Comparison of ENCODE assay signal across 12 mouse cellular contexts in the genomic region with DNA sequence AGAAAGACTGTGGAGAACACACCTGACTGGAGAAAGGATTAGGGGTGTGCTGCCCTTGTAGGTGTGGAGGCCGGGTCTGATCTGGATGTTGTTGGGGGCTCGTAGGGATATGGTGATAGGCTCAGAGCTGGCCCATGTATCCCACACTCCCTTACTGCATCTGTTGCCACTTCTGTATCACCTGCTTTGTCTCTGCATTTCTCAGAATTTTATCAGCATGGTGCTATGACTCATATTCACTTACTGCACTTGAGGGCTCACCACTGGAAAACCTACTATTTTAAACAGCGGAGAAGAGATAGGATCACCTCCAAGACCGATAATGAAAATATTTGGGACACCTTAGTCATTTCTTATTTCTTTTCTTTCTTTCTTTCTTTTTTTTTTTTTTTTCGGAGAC. TPM values are rescaled to one million over a fixed set of nuclear protein-coding genes. Genes with fewer than 3 reads are reported as not detected.
DNase-seq lines count a peak whose midpoint lies in the region; ATAC-seq and TF ChIP-seq lines count a peak whose summit lies in the region.
"Had no signal": no experiment of that assay in that cellular context is flagged by ENCODE, and none has a peak within 500 bp of the region (broad histone marks: within the 10 kb centered on the region; RNA-seq: fewer than 3 reads in every experiment).

No protein-coding gene starts in this region.

- TF ChIP-seq EP300 in liver, postnatal 0 days (IDR thresholded peaks at IDR 0.05; ENCODE audit: low read depth), result no peak

- peak overlapping the region; percentile 63; the same call in 1 of the 2 replicates for H3K4me3 ChIP-seq in heart, embryonic 15.5 days
- peak overlapping the region; percentile 22; the same call in 1 of the 2 replicates for H3K4me3 ChIP-seq in G1E (ENCODE audit: low read depth, low read length)
- H3K4me3 ChIP-seq in forebrain, postnatal 0 days (ENCODE audit: low read depth, low read length), result peak overlapping the region; percentile 48; the same call in 1 of the 2 replicates
- no peak overlapping the region for H3K4me3 ChIP-seq in liver, postnatal 0 days (ENCODE audit: low read depth, low read length)

- no peak for TF ChIP-seq CTCF in G1E (IDR thresholded peaks at IDR 0.05; ENCODE audit: low read depth, low read length)
- TF ChIP-seq CTCF in forebrain, postnatal 0 days (IDR thresholded peaks at IDR 0.05; ENCODE audit: low read depth), result no peak
- TF ChIP-seq CTCF in liver, postnatal 0 days (IDR thresholded peaks at IDR 0.05; ENCODE audit: low read depth), result no peak

- no peak for DNase-seq in heart, adult 18-20 months
- DNase-seq in G1E (ENCODE audit: low spot score) (no peak), MN1 (ENCODE audit: low spot score) (no peak)
- no peak for DNase-seq in forebrain, postnatal 0 days
- no peak for DNase-seq in liver, postnatal 0 days
- DNase-seq in spleen, postnatal 36 days (ENCODE audit: low spot score in 2 of 2), result no peak
- no peak for DNase-seq in urinary bladder, postnatal 4 days (ENCODE audit: low spot score in 2 of 2)
- DNase-seq: B cell, adult 2 months; cerebellum, postnatal 25 days; gastrocnemius, postnatal 36 days; thymus, postnatal 25 days had no signal

- peak overlapping the region; percentile 68 for H3K4me2 ChIP-seq in heart, embryonic 15.5 days
- H3K4me2 ChIP-seq in forebrain, postnatal 0 days (ENCODE audit: low read depth), result 0 out of 2 replicates have a peak overlapping the region, but pooled peaks have one; percentile 56
- H3K4me2 ChIP-seq in liver, postnatal 0 days (ENCODE audit: low read depth, low read length), result peak overlapping the region; percentile 79

- no peak overlapping the region for H3K9ac ChIP-seq in heart, embryonic 15.5 days
- no peak overlapping the region for H3K9ac ChIP-seq in forebrain, postnatal 0 days
- no peak overlapping the region for H3K9ac ChIP-seq in liver, postnatal 0 days (replicated peaks)

- peaks cover 25% of the 10 kb centered on the region for H3K4me1 ChIP-seq in heart, embryonic 15.5 days (replicated peaks)
- H3K4me1 ChIP-seq in G1E (ENCODE audit: insufficient read depth, low read depth, low read length), result peaks cover 12% of the 10 kb centered on the region
- H3K4me1 ChIP-seq in forebrain, postnatal 0 days (ENCODE audit: insufficient read depth), result 0 out of 2 replicates have a peak, but pooled peaks cover 2% of the 10 kb centered on the region
- H3K4me1 ChIP-seq in liver, postnatal 0 days (ENCODE audit: insufficient read depth), result 0 out of 2 replicates have a peak, but pooled peaks cover 8% of the 10 kb centered on the region

- ATAC-seq in heart, embryonic 15.5 days (replicated peaks; ENCODE audit: insufficient number of reproducible peaks, insufficient read depth, low FRiP score, low read depth), result no peak; the same call in 1 of the 2 replicates
- ATAC-seq in G1E (ENCODE audit: extremely low read depth, insufficient number of reproducible peaks, low FRiP score, poor library complexity, severe bottlenecking), result no peak
- no peak for ATAC-seq in forebrain, postnatal 0 days
- ATAC-seq in liver, postnatal 0 days, result no peak

- 47% methylated on average over 5 of the region's 5 CpGs for WGBS in heart, embryonic 15.5 days
- WGBS in forebrain, postnatal 0 days, result 92% methylated on average over 5 of the region's 5 CpGs
- 86% methylated on average over 5 of the region's 5 CpGs for WGBS in liver, postnatal 0 days (ENCODE audit: insufficient replicate concordance)

- peaks cover 8% of the 10 kb centered on the region; the same call in 1 of the 2 replicates for H3K27me3 ChIP-seq in heart, embryonic 15.5 days
- H3K27me3 ChIP-seq in G1E (ENCODE audit: insufficient read depth, low read length), result peaks cover 11% of the 10 kb centered on the region
- H3K27me3 ChIP-seq in forebrain, postnatal 0 days (ENCODE audit: insufficient read depth, low read length), result no peaks in the 10 kb centered on the region
- H3K27me3 ChIP-seq in liver, postnatal 0 days (ENCODE audit: insufficient read depth, low read length), result no peaks in the 10 kb centered on the region

- no peaks in the 10 kb centered on the region for H3K9me3 ChIP-seq in heart, embryonic 15.5 days (replicated peaks)
- H3K9me3 ChIP-seq in G1E (replicated peaks), result no peaks in the 10 kb centered on the region
- H3K9me3 ChIP-seq in forebrain, postnatal 0 days (ENCODE audit: low read length), result no peaks in the 10 kb centered on the region
- H3K9me3 ChIP-seq in liver, postnatal 0 days (ENCODE audit: low read length), result no peaks in the 10 kb centered on the region

- H3K27ac ChIP-seq in heart, embryonic 15.5 days, result peak overlapping the region; percentile 86
- no peak overlapping the region for H3K27ac ChIP-seq in forebrain, postnatal 0 days (ENCODE audit: low read depth, low read length)
- no peak overlapping the region for H3K27ac ChIP-seq in liver, postnatal 0 days (ENCODE audit: low read depth)

- H3K36me3 ChIP-seq in heart, embryonic 15.5 days, result no peaks in the 10 kb centered on the region
- H3K36me3 ChIP-seq in G1E (replicated peaks), result no peaks in the 10 kb centered on the region
- no peaks in the 10 kb centered on the region for H3K36me3 ChIP-seq in forebrain, postnatal 0 days (ENCODE audit: insufficient read depth)
- H3K36me3 ChIP-seq in liver, postnatal 0 days (replicated peaks; ENCODE audit: insufficient read depth, low read length), result no peaks in the 10 kb centered on the region

RNA-seq across cellular contexts. Expression of gene Rd3, which starts 11.9 kb away (rescaled TPM):
- polyA plus RNA-seq in heart, embryonic 15.5 days (2015; fragmentation: Nextera tagmentation; extraction: Ambion mirVana), result 4.4 and 4.9 TPM in 2 replicates
- under 1 TPM; 0.15 to 0.26 TPM for total RNA-seq in heart, adult 18-20 months (2021)
- total RNA-seq in G1E (2014; fragmentation: Nextera tagmentation) (not detected in 2 replicates), G1E (2017) (0.12 TPM in 1 of 2 replicates, not detected in the other)
- not detected in 2 replicates for polyA plus RNA-seq in G1E (2012)
- total RNA-seq in forebrain, postnatal 0 days (2014; rRNA removed), result 0.92 and 1.9 TPM in 2 replicates
- polyA plus RNA-seq in forebrain, postnatal 0 days (2015; fragmentation: Nextera tagmentation; extraction: Ambion mirVana), result 3.3 and 3.4 TPM in 2 replicates
- polyA plus RNA-seq in liver, postnatal 0 days (2015; fragmentation: Nextera tagmentation; extraction: Ambion mirVana), result 0.09 and 0.12 TPM in 2 replicates
